Mouse (Mus musculus) embryo, embryonic 9.5 days (tissue): ENCODE results near the gene Rhog.
A peak's percentile ranks its signal among the peaks of the same experiment; 100 is the strongest.

Experiments used
- DNase-seq: peaks from one replicate; pipeline ENCODE4 v3.0.0-alpha.2; 2017; ENCODE audit errors: extremely low spot score

Gene Rhog

GRCm38 (mm10) chr7:102222336-102222735 lies 33.5 kb downstream of the Rhog start:
- peak; percentile 75 for DNase-seq

- DNase-seq, result no peak
Measured at GRCm38 (mm10) chr7:102221899-102222298, 34.0 kb downstream of the Rhog start.

- no peak for DNase-seq
Measured at GRCm38 (mm10) chr7:102211071-102211470, 44.8 kb downstream of the Rhog start.

GRCm38 (mm10) chr7:102209756-102210721 lies 45.8 kb downstream of the Rhog start, which contains the start of the genes Nup98 and Pgap2:
TSS of gene Nup98 (minus strand) at chr7:102210176.
TSS of gene Pgap2 (plus strand) at chr7:102210208.
- peak; percentile 98 for DNase-seq

GRCm38 (mm10) chr7:102208806-102209363 lies 47.0 kb downstream of the Rhog start:
- DNase-seq, result no peak

GRCm38 (mm10) chr7:102205646-102206045 lies 50.2 kb downstream of the Rhog start:
- DNase-seq, result no peak

GRCm38 (mm10) chr7:102204296-102204857 lies 51.5 kb downstream of the Rhog start:
- DNase-seq, result no peak

GRCm38 (mm10) chr7:102200996-102201785 lies 54.7 kb downstream of the Rhog start:
- DNase-seq, result no peak

- DNase-seq, result no peak
Measured at GRCm38 (mm10) chr7:102200576-102200975, 55.3 kb downstream of the Rhog start.

GRCm38 (mm10) chr7:102192356-102192755 lies 63.5 kb downstream of the Rhog start:
- no peak for DNase-seq
